In genomic region chr9:122117112-122117616, GRCm38 (mm10) we compare ENCODE assay signal across 8 mouse cellular contexts. TPM values are rescaled to one million over a fixed set of nuclear protein-coding genes. Genes with fewer than 3 reads are reported as not detected.
DNase-seq lines count a peak whose midpoint lies in the region; ATAC-seq and TF ChIP-seq lines count a peak whose summit lies in the region.

TSS of gene Snrk (plus strand) at chr9:122117266.

- peak within 1 kb of the TSS; percentile 89 to 91 for H3K4me3 ChIP-seq in ES-E14 (ENCODE audit: insufficient read depth in 1 of 2, low read depth in 1 of 2, low read length in 2 of 2, poor library complexity in 1 of 2, severe bottlenecking in 1 of 2)
- peak within 1 kb of the TSS; percentile 84 for H3K4me3 ChIP-seq in forebrain, embryonic 16.5 days (replicated peaks; ENCODE audit: low read length)
- H3K4me3 ChIP-seq in liver, postnatal 0 days (ENCODE audit: low read depth, low read length) = peak within 1 kb of the TSS; percentile 70
- H3K4me3 ChIP-seq in neural tube, embryonic 13.5 days = peak within 1 kb of the TSS; percentile 88

- WGBS in forebrain, embryonic 16.5 days = under 1% methylated on average over 66 of the region's 67 CpGs
- WGBS in liver, postnatal 0 days (ENCODE audit: insufficient replicate concordance) = 2% methylated on average over 42 of the region's 67 CpGs
- WGBS in neural tube, embryonic 13.5 days = under 1% methylated on average over 44 of the region's 67 CpGs

- peak; percentile 56 for DNase-seq in ES-E14 (ENCODE audit: low read depth, low spot score)
- DNase-seq in cerebellum, adult 11-12 months = peak; percentile 87
- peak; percentile 82 for DNase-seq in heart, postnatal 25 days (ENCODE audit: low spot score)
- DNase-seq in layer of hippocampus, adult 11-12 months (ENCODE audit: low spot score) = peak; percentile 89
- DNase-seq in liver, postnatal 0 days = peak; percentile 89
- DNase-seq in telencephalon, adult 2 months (ENCODE audit: low read depth, low spot score) = peak; percentile 60

- no peaks in the 10 kb centered on the region; a peak in 1 of 4 replicates for H3K4me1 ChIP-seq in ES-E14 (ENCODE audit: control insufficient read depth in 2 of 2, insufficient read depth in 2 of 2, low read length in 2 of 2, poor library complexity in 1 of 2)
- H3K4me1 ChIP-seq in forebrain, embryonic 16.5 days (replicated peaks; ENCODE audit: control insufficient read depth, insufficient read depth, low read length) = peaks cover 5% of the 10 kb centered on the region
- peaks cover 20% of the 10 kb centered on the region for H3K4me1 ChIP-seq in liver, postnatal 0 days (ENCODE audit: insufficient read depth)
- H3K4me1 ChIP-seq in neural tube, embryonic 13.5 days (replicated peaks) = peaks cover 33% of the 10 kb centered on the region

- no peak for TF ChIP-seq CTCF in liver, postnatal 0 days (IDR thresholded peaks at IDR 0.05; ENCODE audit: low read depth)

- H3K4me2 ChIP-seq in forebrain, embryonic 16.5 days (ENCODE audit: low read length) = peak within 1 kb of the TSS; percentile 97
- H3K4me2 ChIP-seq in liver, postnatal 0 days (ENCODE audit: low read depth, low read length) = peak within 1 kb of the TSS; percentile 76
- H3K4me2 ChIP-seq in neural tube, embryonic 13.5 days = peak within 1 kb of the TSS; percentile 79

- no peaks in the 10 kb centered on the region for H3K27me3 ChIP-seq in forebrain, embryonic 16.5 days (replicated peaks; ENCODE audit: control insufficient read depth, insufficient read depth, low read length)
- H3K27me3 ChIP-seq in liver, postnatal 0 days (ENCODE audit: insufficient read depth, low read length) = no peaks in the 10 kb centered on the region
- no peaks in the 10 kb centered on the region for H3K27me3 ChIP-seq in neural tube, embryonic 13.5 days

- no peaks in the 10 kb centered on the region for H3K9me3 ChIP-seq in ES-E14 (ENCODE audit: control insufficient read depth, insufficient read depth, low read depth, low read length)
- no peaks in the 10 kb centered on the region for H3K9me3 ChIP-seq in forebrain, embryonic 16.5 days (ENCODE audit: control insufficient read depth, low read length)
- H3K9me3 ChIP-seq in liver, postnatal 0 days (ENCODE audit: low read length) = no peaks in the 10 kb centered on the region
- no peaks in the 10 kb centered on the region for H3K9me3 ChIP-seq in neural tube, embryonic 13.5 days

- peak; percentile 99 for ATAC-seq in forebrain, embryonic 16.5 days
- peak; percentile 93 for ATAC-seq in liver, postnatal 0 days
- ATAC-seq in neural tube, embryonic 13.5 days (ENCODE audit: low read depth) = peak; percentile 97

- TF ChIP-seq EP300 in liver, postnatal 0 days (IDR thresholded peaks at IDR 0.05; ENCODE audit: low read depth) = no peak

- no peaks in the 10 kb centered on the region for H3K36me3 ChIP-seq in ES-E14 (ENCODE audit: control insufficient read depth, insufficient read depth, low read length, poor library complexity, severe bottlenecking)
- no peaks in the 10 kb centered on the region for H3K36me3 ChIP-seq in forebrain, embryonic 16.5 days (ENCODE audit: control insufficient read depth, insufficient read depth)
- no peaks in the 10 kb centered on the region; the same call in 1 of the 2 replicates for H3K36me3 ChIP-seq in liver, postnatal 0 days (replicated peaks; ENCODE audit: insufficient read depth, low read length)
- H3K36me3 ChIP-seq in neural tube, embryonic 13.5 days = 0 out of 2 replicates have a peak, but pooled peaks cover 3% of the 10 kb centered on the region

- H3K9ac ChIP-seq in ES-E14 (ENCODE audit: insufficient read depth, low read depth, low read length, poor library complexity, severe bottlenecking) = peak within 1 kb of the TSS; percentile 95
- H3K9ac ChIP-seq in forebrain, embryonic 16.5 days (replicated peaks; ENCODE audit: low read depth, low read length) = peak within 1 kb of the TSS; percentile 93
- H3K9ac ChIP-seq in liver, postnatal 0 days (replicated peaks) = peak within 1 kb of the TSS; percentile 82
- peak within 1 kb of the TSS; percentile 92 for H3K9ac ChIP-seq in neural tube, embryonic 13.5 days

- in situ Hi-C loops in ES-E14 (cut with MboI; ENCODE audit: low sequenced_read_pairs in 2 of 2, unreplicated experiment in 2 of 2) = no loop called here

- intact Hi-C loops in heart, postnatal 25 days (cut with DNase I) = no loop called here

- no peak within 1 kb of the TSS for H3K27ac ChIP-seq in ES-E14 (ENCODE audit: insufficient read depth, low read depth, low read length, poor library complexity, severe bottlenecking)
- H3K27ac ChIP-seq in forebrain, embryonic 16.5 days (ENCODE audit: low read length) = peak within 1 kb of the TSS; percentile 91
- H3K27ac ChIP-seq in liver, postnatal 0 days (ENCODE audit: low read depth) = peak within 1 kb of the TSS; percentile 92
- peak within 1 kb of the TSS; percentile 94 for H3K27ac ChIP-seq in neural tube, embryonic 13.5 days (replicated peaks)

TF ChIP-seq in ES-E14, 5 proteins besides CTCF, POLR2A, EP300 and RAD21:
- TF ChIP-seq CHD2 (IDR thresholded peaks at IDR 0.05; ENCODE audit: low read depth, low read length) (no peak), ZNF384 (IDR thresholded peaks at IDR 0.05; ENCODE audit: low read depth, low read length) (no peak)
TF ChIP-seq in ES-E14: peak in this region for 0.

RNA-seq across cellular contexts. Expression of gene Snrk, which starts in this region (rescaled TPM):
- 6.8 and 10.0 TPM in 2 replicates for total RNA-seq in ES-E14 (2012; rRNA removed)
- polyA plus RNA-seq in forebrain, embryonic 16.5 days (2015; fragmentation: Nextera tagmentation; extraction: Ambion mirVana) = 73.4 and 85.3 TPM in 2 replicates
- 100 to 1,000 TPM; 127 to 163 TPM for total RNA-seq in heart, postnatal 25 days (2021)
- 24.0 and 25.5 TPM in 2 replicates for polyA plus RNA-seq in liver, postnatal 0 days (2015; fragmentation: Nextera tagmentation; extraction: Ambion mirVana)
- polyA plus RNA-seq in neural tube, embryonic 13.5 days (2015; fragmentation: Nextera tagmentation; extraction: Ambion mirVana) = 60.2 and 62.8 TPM in 2 replicates

Comparison
In these comparisons a context has a peak if more than half of its experiments do, and no peak if none do; other contexts are left out.
1. RNA of gene Snrk (total RNA-seq): 127 to 163 TPM in heart, postnatal 25 days; 6.8 to 10.0 TPM in ES-E14; every median in the first group is over 10 times any median in the second.
2. Peak in every context shown above with its lines, with median percentiles within 50 percentile points of each other: DNase-seq, H3K4me3 ChIP-seq, H3K9ac ChIP-seq, ATAC-seq and H3K4me2 ChIP-seq.